Mouse (Mus musculus): Measurements from ENCODE around the gene Stk11ip.

- no peak for TF ChIP-seq CTCF (IDR thresholded peaks at IDR 0.05; ENCODE audit: insufficient read depth, low read length)
- TF ChIP-seq POLR2A (IDR thresholded peaks at IDR 0.05; ENCODE audit: borderline replicate concordance, extremely low read depth, low read depth, low read length) = no peak
Measured at GRCm38 (mm10) chr1:75544351-75544750, 23.0 kb downstream of the Stk11ip start.
